ENCODE assay signal across 8 mouse cellular contexts in genomic region chr10:79983670-79984069, GRCm38 (mm10). TPM values are rescaled to one million over a fixed set of nuclear protein-coding genes. Genes with fewer than 3 reads are reported as not detected.
A peak's percentile ranks its signal among the peaks of the same experiment; 100 is the strongest.
DNase-seq lines count a peak whose midpoint lies in the region; ATAC-seq lines count a peak whose summit lies in the region.

No protein-coding gene starts in this region.

- peak overlapping the region; percentile 91 for H3K4me3 ChIP-seq in erythroblast, embryonic 14.5 days (replicated peaks)
- H3K4me3 ChIP-seq in heart, embryonic 16.5 days (ENCODE audit: low read length): peak overlapping the region; percentile 86
- H3K4me3 ChIP-seq in neural tube, embryonic 14.5 days (ENCODE audit: low read depth, low read length): peak overlapping the region; percentile 75

- H3K36me3 ChIP-seq in erythroblast, embryonic 14.5 days (ENCODE audit: control insufficient read depth): peaks cover 45% of the 10 kb centered on the region
- H3K36me3 ChIP-seq in heart, embryonic 16.5 days (ENCODE audit: control insufficient read depth, insufficient read depth): peaks cover 6% of the 10 kb centered on the region
- peaks cover 5% of the 10 kb centered on the region for H3K36me3 ChIP-seq in neural tube, embryonic 14.5 days (ENCODE audit: control insufficient read depth, insufficient read depth, low read length)

- H3K4me2 ChIP-seq in heart, embryonic 16.5 days (ENCODE audit: low read depth, low read length): peak overlapping the region; percentile 99
- H3K4me2 ChIP-seq in neural tube, embryonic 14.5 days (ENCODE audit: low read depth, low read length): peak overlapping the region; percentile 98

- H3K9me3 ChIP-seq in erythroblast, embryonic 14.5 days (ENCODE audit: control insufficient read depth, low read length): peaks cover 8% of the 10 kb centered on the region
- H3K9me3 ChIP-seq in heart, embryonic 16.5 days (replicated peaks; ENCODE audit: control insufficient read depth, low read length): no peaks in the 10 kb centered on the region
- no peaks in the 10 kb centered on the region for H3K9me3 ChIP-seq in neural tube, embryonic 14.5 days (ENCODE audit: control insufficient read depth, low read length)

- no peak for ATAC-seq in heart, embryonic 16.5 days (replicated peaks; ENCODE audit: extremely low read depth, insufficient read depth, low FRiP score)
- peak; percentile 4; the same call in 1 of the 2 replicates for ATAC-seq in neural tube, embryonic 14.5 days (ENCODE audit: low read depth)

- peak; percentile 79 to 81 for DNase-seq in B cell, adult 2 months
- DNase-seq in adrenal gland, postnatal 4 days (ENCODE audit: low spot score in 2 of 2): peak; percentile 35 to 41
- DNase-seq in kidney, postnatal 4 days: peak; percentile 74 to 81
- DNase-seq in lung, adult 18-20 months: peak; percentile 67 to 72
- peak; percentile 77 for DNase-seq in testis, postnatal 14 days (ENCODE audit: low spot score)

- 2% methylated on average over 19 of the region's 21 CpGs for WGBS in heart, embryonic 16.5 days
- 3% methylated on average over 16 of the region's 21 CpGs for WGBS in neural tube, embryonic 14.5 days

- H3K4me1 ChIP-seq in erythroblast, embryonic 14.5 days (ENCODE audit: control insufficient read depth): peaks cover 79% of the 10 kb centered on the region
- H3K4me1 ChIP-seq in heart, embryonic 16.5 days (ENCODE audit: control insufficient read depth, insufficient read depth, low read length): peaks cover 50% of the 10 kb centered on the region
- peaks cover 28% of the 10 kb centered on the region for H3K4me1 ChIP-seq in neural tube, embryonic 14.5 days (ENCODE audit: control insufficient read depth, insufficient read depth, low read length)

- peaks cover 16% of the 10 kb centered on the region for H3K27me3 ChIP-seq in erythroblast, embryonic 14.5 days (ENCODE audit: control insufficient read depth)
- no peaks in the 10 kb centered on the region for H3K27me3 ChIP-seq in heart, embryonic 16.5 days (ENCODE audit: control insufficient read depth, insufficient read depth, low read length)
- H3K27me3 ChIP-seq in neural tube, embryonic 14.5 days (ENCODE audit: control insufficient read depth, insufficient read depth, low read length): peaks cover 9% of the 10 kb centered on the region

- H3K27ac ChIP-seq in heart, embryonic 16.5 days (ENCODE audit: low read length): peak overlapping the region; percentile 98
- peak overlapping the region; percentile 94 for H3K27ac ChIP-seq in neural tube, embryonic 14.5 days (ENCODE audit: low read depth, low read length)

- H3K9ac ChIP-seq in heart, embryonic 16.5 days (ENCODE audit: low read length): peak overlapping the region; percentile 96
- H3K9ac ChIP-seq in neural tube, embryonic 14.5 days (replicated peaks; ENCODE audit: low read depth, low read length): peak overlapping the region; percentile 83

RNA-seq across cellular contexts. Expression of gene Tmem259, which starts 0.5 kb away (rescaled TPM):
- total RNA-seq in adrenal gland, postnatal 4 days (2021): 100 to 1,000 TPM; 146 to 147 TPM
- 47.6 and 49.5 TPM in 2 replicates for polyA plus RNA-seq in erythroblast, embryonic 14.5 days (2012)
- 10.6 and 13.5 TPM in 2 replicates for polyA plus RNA-seq in heart, embryonic 16.5 days (2015; fragmentation: Nextera tagmentation; extraction: Ambion mirVana)
- 19.2 and 21.1 TPM in 2 replicates for polyA plus RNA-seq in neural tube, embryonic 14.5 days (2014; fragmentation: Nextera tagmentation; extraction: Ambion mirVana)

RNA-seq across cellular contexts. Expression of gene Cnn2, which starts 4.7 kb away (rescaled TPM):
- total RNA-seq in adrenal gland, postnatal 4 days (2021): 10 to 100 TPM; 40.9 to 48.7 TPM
- 0.59 and 0.74 TPM in 2 replicates for polyA plus RNA-seq in erythroblast, embryonic 14.5 days (2012)
- polyA plus RNA-seq in heart, embryonic 16.5 days (2015; fragmentation: Nextera tagmentation; extraction: Ambion mirVana): 218 and 255 TPM in 2 replicates
- 9.9 and 40.0 TPM in 2 replicates for polyA plus RNA-seq in neural tube, embryonic 14.5 days (2014; fragmentation: Nextera tagmentation; extraction: Ambion mirVana)

RNA-seq across cellular contexts. Expression of gene Abca7, which starts 12.6 kb away (rescaled TPM):
- 10 to 100 TPM; 21.9 to 23.0 TPM for total RNA-seq in adrenal gland, postnatal 4 days (2021)
- polyA plus RNA-seq in erythroblast, embryonic 14.5 days (2012): 7.6 and 7.9 TPM in 2 replicates
- polyA plus RNA-seq in heart, embryonic 16.5 days (2015; fragmentation: Nextera tagmentation; extraction: Ambion mirVana): 3.2 TPM in 2 replicates
- 4.3 and 6.7 TPM in 2 replicates for polyA plus RNA-seq in neural tube, embryonic 14.5 days (2014; fragmentation: Nextera tagmentation; extraction: Ambion mirVana)

RNA-seq across cellular contexts. Expression of gene Grin3b, which starts 13.2 kb away (rescaled TPM):
- total RNA-seq in adrenal gland, postnatal 4 days (2021): under 1 TPM; 0.25 to 0.39 TPM
- polyA plus RNA-seq in erythroblast, embryonic 14.5 days (2012): 0.01 TPM in 1 of 2 replicates, not detected in the other
- 0.25 and 0.35 TPM in 2 replicates for polyA plus RNA-seq in heart, embryonic 16.5 days (2015; fragmentation: Nextera tagmentation; extraction: Ambion mirVana)
- 0.43 and 0.61 TPM in 2 replicates for polyA plus RNA-seq in neural tube, embryonic 14.5 days (2014; fragmentation: Nextera tagmentation; extraction: Ambion mirVana)

RNA-seq across cellular contexts. Expression of gene Wdr18, which starts 23.7 kb away (rescaled TPM):
- total RNA-seq in adrenal gland, postnatal 4 days (2021): 10 to 100 TPM; 42.6 to 45.3 TPM
- polyA plus RNA-seq in erythroblast, embryonic 14.5 days (2012): 4.4 and 4.9 TPM in 2 replicates
- 69.6 TPM in 2 replicates for polyA plus RNA-seq in heart, embryonic 16.5 days (2015; fragmentation: Nextera tagmentation; extraction: Ambion mirVana)
- polyA plus RNA-seq in neural tube, embryonic 14.5 days (2014; fragmentation: Nextera tagmentation; extraction: Ambion mirVana): 87.0 and 103 TPM in 2 replicates
